Mouse (Mus musculus): ENCODE data around the gene Nrde2.

DNA sequence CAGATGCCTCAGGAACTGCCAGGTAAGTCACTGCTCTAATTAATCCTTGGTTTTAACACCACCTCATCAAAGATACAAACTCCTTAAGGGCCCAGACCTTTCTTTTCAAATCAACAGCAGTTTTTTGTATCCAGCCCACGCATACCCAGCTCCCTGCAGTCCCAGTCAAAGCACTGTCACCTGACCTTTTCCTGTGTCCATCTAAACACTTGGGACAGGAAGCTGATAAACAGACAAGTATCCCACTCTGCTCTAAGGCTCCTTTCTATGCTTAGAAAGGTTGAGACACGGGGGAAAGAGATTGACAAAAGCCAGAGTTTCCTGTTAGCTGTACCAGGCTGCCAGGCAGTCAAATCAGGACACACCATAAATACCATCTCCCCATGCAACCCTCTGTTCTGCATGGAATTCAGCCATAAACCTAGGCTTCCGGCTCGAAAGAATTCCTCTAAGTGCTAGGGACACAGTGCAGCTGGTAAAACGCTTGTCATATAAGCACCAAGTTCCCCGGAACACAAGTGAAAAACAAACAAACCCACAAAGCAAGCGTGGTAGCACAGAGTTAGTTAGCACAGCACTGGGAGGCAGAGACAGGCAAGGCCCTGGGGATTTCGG, 31.5 kb downstream of the Nrde2 start:
- TF ChIP-seq EP300 (IDR thresholded peaks at IDR 0.05; ENCODE audit: low read length) (no peak), CTCF (conservative IDR thresholded peaks at IDR 0.05 in 1 of 2, IDR thresholded peaks at IDR 0.05 in 1 of 2; ENCODE audit: low read depth in 2 of 2, low read length in 2 of 2) (no peak), POLR2A (IDR thresholded peaks at IDR 0.05; ENCODE audit: low read depth, low read length) (no peak), E2F4 (IDR thresholded peaks at IDR 0.05; ENCODE audit: insufficient replicate concordance, low read depth, low read length) (no peak), MAZ (IDR thresholded peaks at IDR 0.05; ENCODE audit: low read depth, low read length) (no peak), TBP (conservative IDR thresholded peaks at IDR 0.05; ENCODE audit: low read depth, low read length) (no peak), CHD2 (IDR thresholded peaks at IDR 0.05; ENCODE audit: low read length) (no peak), ZC3H11A (IDR thresholded peaks at IDR 0.05; ENCODE audit: low read depth, low read length) (no peak), GABPA (IDR thresholded peaks at IDR 0.05; ENCODE audit: insufficient replicate concordance, low read depth, low read length) (no peak), ZNF384 (IDR thresholded peaks at IDR 0.05; ENCODE audit: low read depth, low read length) (no peak), ETS1 (conservative IDR thresholded peaks at IDR 0.05; ENCODE audit: low read depth, low read length) (no peak)
